Comparison of ENCODE assay signal across 18 mouse cellular contexts in the genomic region with DNA sequence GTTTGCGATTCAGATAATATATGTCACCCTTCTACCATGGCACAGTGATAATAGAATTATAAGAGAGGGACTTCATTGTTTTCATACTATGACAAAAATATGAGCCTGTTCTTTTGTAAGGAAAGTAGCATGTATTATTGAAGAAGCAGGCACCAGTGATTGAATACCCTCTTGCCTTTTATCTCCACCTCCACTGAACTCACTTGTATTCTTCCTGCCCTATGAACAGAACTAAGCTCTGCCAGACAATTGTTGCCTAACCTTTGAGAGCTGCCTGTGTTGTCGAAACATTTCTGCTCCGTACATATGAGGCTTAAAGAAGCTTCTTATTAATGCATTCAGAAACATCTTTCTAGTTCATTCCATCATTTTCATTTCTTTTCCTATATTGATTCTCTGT.
"Had no signal": no experiment of that assay in that cellular context is flagged by ENCODE, and none has a peak within 500 bp of the region (broad histone marks: within the 10 kb centered on the region; RNA-seq: fewer than 3 reads in every experiment).

No protein-coding gene starts in this region.

- ATAC-seq: liver, postnatal 0 days; lung, postnatal 0 days had no signal

- H3K27me3 ChIP-seq: liver, embryonic 13.5 days; liver, embryonic 15.5 days; lung, embryonic 15.5 days; megakaryocyte, embryonic 14.5 days; midbrain, embryonic 12.5 days; neural tube, embryonic 12.5 days; stomach, embryonic 15.5 days had no signal

- H3K9ac ChIP-seq: liver, embryonic 13.5 days; liver, embryonic 15.5 days; liver, postnatal 0 days; lung, embryonic 15.5 days; midbrain, embryonic 12.5 days; neural tube, embryonic 12.5 days; stomach, embryonic 15.5 days had no signal

- H3K4me3 ChIP-seq: liver, embryonic 13.5 days; liver, embryonic 15.5 days; lung, embryonic 15.5 days; megakaryocyte, embryonic 14.5 days; midbrain, embryonic 12.5 days; neural tube, embryonic 12.5 days; stomach, embryonic 15.5 days had no signal

- H3K4me2 ChIP-seq: liver, embryonic 13.5 days; liver, embryonic 15.5 days; lung, embryonic 15.5 days; midbrain, embryonic 12.5 days; neural tube, embryonic 12.5 days; stomach, embryonic 15.5 days had no signal

- H3K4me1 ChIP-seq: liver, embryonic 13.5 days; liver, embryonic 15.5 days; lung, embryonic 15.5 days; megakaryocyte, embryonic 14.5 days; midbrain, embryonic 12.5 days; neural tube, embryonic 12.5 days; stomach, embryonic 15.5 days had no signal

- DNase-seq: liver, embryonic 13.5 days; liver, postnatal 0 days; lung, adult 2 months; lung, postnatal 14 days; lung, postnatal 36 days; right cerebral cortex, postnatal 14 days; thymus, adult 2 months; thymus, postnatal 25 days; thymus, postnatal 4 days had no signal

- H3K36me3 ChIP-seq: liver, embryonic 13.5 days; liver, embryonic 15.5 days; lung, embryonic 15.5 days; midbrain, embryonic 12.5 days; neural tube, embryonic 12.5 days; stomach, embryonic 15.5 days had no signal

- H3K9me3 ChIP-seq: liver, embryonic 13.5 days; liver, embryonic 15.5 days; lung, embryonic 15.5 days; megakaryocyte, embryonic 14.5 days; midbrain, embryonic 12.5 days; neural tube, embryonic 12.5 days; stomach, embryonic 15.5 days had no signal

- H3K27ac ChIP-seq: liver, embryonic 13.5 days; liver, embryonic 15.5 days; lung, embryonic 15.5 days; macrophage; midbrain, embryonic 12.5 days; neural tube, embryonic 12.5 days; stomach, embryonic 15.5 days; stomach, postnatal 0 days had no signal
